Mouse (Mus musculus) hindbrain, embryonic 14.5 days (tissue): ENCODE data around the gene Tstd3. TPM values are rescaled to one million over a fixed set of nuclear protein-coding genes. Genes with fewer than 3 reads are reported as not detected.
"Not testable (repeated sequence)": the region's sequence is repeated elsewhere in the genome, so short reads cannot be mapped to it uniquely, and the experiment has no call there.

ENCODE experiments used
- ATAC-seq: fragments of 200-750 bp; cut with Nextera tagmentation; 2 replicates; pipeline ENCODE4 v1.8.0; 2017; ENCODE audit warnings: moderate number of reproducible peaks, mild to moderate bottlenecking, moderate TSS enrichment, moderate library complexity; ENCODE audit not compliant: low FRiP score
- DNase-seq: peaks from one replicate; pipeline ENCODE4 v3.0.0-alpha.2; 2015; ENCODE audit warnings: low spot score
- H3K27ac ChIP-seq: fragments of 300-500 bp; sonication (generic); 2 replicates; pipeline ENCODE4 v1.5.1; 2014; ENCODE audit warnings: mild to moderate bottlenecking, moderate library complexity
- H3K27me3 ChIP-seq: fragments of 300-500 bp; sonication (generic); 2 replicates; pipeline ENCODE4 v1.6.1; 2014; ENCODE audit warnings: mild to moderate bottlenecking, low read length, mixed read lengths; ENCODE audit not compliant: control insufficient read depth, insufficient read depth
- H3K36me3 ChIP-seq: fragments of 300-500 bp; sonication (generic); replicated peaks from 2 replicates; pipeline ENCODE4 v1.6.1; 2014; ENCODE audit not compliant: control insufficient read depth, insufficient read depth
- H3K4me1 ChIP-seq: fragments of 300-500 bp; sonication (generic); replicated peaks from 2 replicates; pipeline ENCODE4 v1.6.1; 2014; ENCODE audit warnings: antibody characterized with exemption, low read length, mixed read lengths; ENCODE audit not compliant: control insufficient read depth, insufficient read depth
- H3K4me2 ChIP-seq: fragments of 300-500 bp; sonication (generic); replicated peaks from 2 replicates; pipeline ENCODE4 v1.6.1; 2014; ENCODE audit warnings: mild to moderate bottlenecking, moderate library complexity
- H3K4me3 ChIP-seq: fragments of 300-500 bp; sonication (generic); replicated peaks from 2 replicates; pipeline ENCODE4 v1.5.1; 2014; ENCODE audit warnings: mild to moderate bottlenecking, low read length
- H3K9ac ChIP-seq: fragments of 300-500 bp; sonication (generic); 2 replicates; pipeline ENCODE4 v1.6.1; 2014
- H3K9me3 ChIP-seq: fragments of 300-500 bp; sonication (generic); 2 replicates; pipeline ENCODE4 v1.6.1; 2016; ENCODE audit warnings: low read length; ENCODE audit not compliant: control insufficient read depth
- WGBS: fragments of 180-500 bp; shearing (Covaris S2); extraction: QIAGEN DNeasy Blood & Tissue Kit; methylation state at CpG from one replicate; pipeline ENCODE4 v1.1.7; 2014; 5-methylcytosine and 5-hydroxymethylcytosine counted together
- polyA plus RNA-seq: library from polyadenylated mRNA; unstranded; fragments of >200 nt; fragmentation: Nextera tagmentation; extraction: Ambion mirVana; gene quantifications from 2 replicates; pipeline ENCODE4 v1.2.1, GENCODE M21; 2014

Gene Tstd3
- polyA plus RNA-seq, 1 experiment from 2014 or later = 25.2 TPM

- Histone ChIP-seq H3K27me3 (no peaks in the 10 kb centered on the region), H3K36me3 (peaks cover 18% of the 10 kb centered on the region), H3K4me2 (no peak overlapping the region), H3K9me3 (no peaks in the 10 kb centered on the region), H3K9ac (no peak overlapping the region), H3K4me1 (no peaks in the 10 kb centered on the region), H3K27ac (no peak overlapping the region), H3K4me3 (no peak overlapping the region)
- DNase-seq = no peak
- ATAC-seq = no peak
- 87% methylated on average over 9 of the region's 9 CpGs for WGBS
These were observed 5.4 kb downstream of the Tstd3 start for GRCm38 (mm10) chr4:21761416-21762160.

GRCm38 (mm10) chr4:21758860-21759259, 8.2 kb downstream of the Tstd3 start:
- ATAC-seq (no peak), DNase-seq (no peak)
- H3K4me1 ChIP-seq = no peaks in the 10 kb centered on the region
- no peak overlapping the region for H3K9ac ChIP-seq
- H3K9me3 ChIP-seq = no peaks in the 10 kb centered on the region
- H3K36me3 ChIP-seq = peaks cover 18% of the 10 kb centered on the region
- H3K4me2 ChIP-seq = no peak overlapping the region
- H3K27ac ChIP-seq = no peak overlapping the region
- no peaks in the 10 kb centered on the region for H3K27me3 ChIP-seq
- H3K4me3 ChIP-seq = no peak overlapping the region
- 77% methylated on average over 1 of the region's 1 CpGs for WGBS

- Histone ChIP-seq H3K9me3 (no peaks in the 10 kb centered on the region), H3K4me3 (no peak overlapping the region), H3K27me3 (no peaks in the 10 kb centered on the region), H3K27ac (no peak overlapping the region), H3K4me1 (no peaks in the 10 kb centered on the region), H3K9ac (no peak overlapping the region), H3K36me3 (peaks cover 22% of the 10 kb centered on the region), H3K4me2 (no peak overlapping the region)
- WGBS = 72% methylated on average over 4 of the region's 4 CpGs
- DNase-seq (no peak), ATAC-seq (no peak)
These were observed 11.8 kb downstream of the Tstd3 start for GRCm38 (mm10) chr4:21755123-21755789.

- no peaks in the 10 kb centered on the region for H3K4me1 ChIP-seq
- H3K27ac ChIP-seq = no peak overlapping the region
- no peak for DNase-seq
- H3K27me3 ChIP-seq = no peaks in the 10 kb centered on the region
- no peak overlapping the region for H3K9ac ChIP-seq
- no peak overlapping the region for H3K4me2 ChIP-seq
- 87% methylated on average over 5 of the region's 5 CpGs for WGBS
- no peaks in the 10 kb centered on the region for H3K9me3 ChIP-seq
- ATAC-seq = no peak
- no peak overlapping the region for H3K4me3 ChIP-seq
- H3K36me3 ChIP-seq = peaks cover 39% of the 10 kb centered on the region
These were observed 21.3 kb downstream of the Tstd3 start for GRCm38 (mm10) chr4:21745723-21746122.

- not testable (repeated sequence) for ATAC-seq, H3K4me1 ChIP-seq, H3K9me3 ChIP-seq, H3K4me2 ChIP-seq, H3K4me3 ChIP-seq, H3K9ac ChIP-seq, H3K27me3 ChIP-seq, H3K27ac ChIP-seq, DNase-seq
- H3K36me3 ChIP-seq = peaks cover 43% of the 10 kb centered on the region
- WGBS = 96% methylated on average over 8 of the region's 8 CpGs
These were observed 22.9 kb downstream of the Tstd3 start for GRCm38 (mm10) chr4:21744142-21744541.

- no peaks in the 10 kb centered on the region for H3K4me1 ChIP-seq
- peaks cover 55% of the 10 kb centered on the region for H3K36me3 ChIP-seq
- 98% methylated on average over 4 of the region's 4 CpGs for WGBS
- no peak overlapping the region for H3K27ac ChIP-seq
- no peaks in the 10 kb centered on the region for H3K9me3 ChIP-seq
- H3K9ac ChIP-seq = no peak overlapping the region
- no peak for DNase-seq
- H3K4me3 ChIP-seq = no peak overlapping the region
- ATAC-seq = no peak
- no peaks in the 10 kb centered on the region for H3K27me3 ChIP-seq
- no peak overlapping the region for H3K4me2 ChIP-seq
These were observed 27.8 kb downstream of the Tstd3 start for GRCm38 (mm10) chr4:21739169-21739568.

GRCm38 (mm10) chr4:21727615-21728165, 39.3 kb downstream of the Tstd3 start, which contains the start of gene Ccnc:
Ccnc (plus strand) TSS chr4:21727701.
- H3K4me1 ChIP-seq = peaks cover 13% of the 10 kb centered on the region; the same call in 1 of the 2 replicates
- DNase-seq = peak; percentile 92
- WGBS = under 1% methylated on average over 37 of the region's 37 CpGs
- H3K4me3 ChIP-seq = peak within 1 kb of the TSS; percentile 82
- H3K9ac ChIP-seq = peak within 1 kb of the TSS; percentile 90
- H3K27me3 ChIP-seq = no peaks in the 10 kb centered on the region
- ATAC-seq = peak; percentile 98
- peak within 1 kb of the TSS; percentile 78 for H3K4me2 ChIP-seq
- peak within 1 kb of the TSS; percentile 85 for H3K27ac ChIP-seq
- peaks cover 4% of the 10 kb centered on the region for H3K36me3 ChIP-seq
- no peaks in the 10 kb centered on the region for H3K9me3 ChIP-seq

GRCm38 (mm10) chr4:21726912-21727614, 39.9 kb downstream of the Tstd3 start:
- under 1% methylated on average over 22 of the region's 22 CpGs for WGBS
- Histone ChIP-seq H3K4me1 (peaks cover 13% of the 10 kb centered on the region; the same call in 1 of the 2 replicates), H3K9ac (peak overlapping the region; percentile 90), H3K9me3 (no peaks in the 10 kb centered on the region), H3K4me2 (peak overlapping the region; percentile 78), H3K4me3 (peak overlapping the region; percentile 82), H3K27ac (peak overlapping the region; percentile 85), H3K36me3 (0 out of 2 replicates have a peak, but pooled peaks cover 2% of the 10 kb centered on the region), H3K27me3 (no peaks in the 10 kb centered on the region)
- peak; percentile 65; the same call in 1 of the 2 replicates for ATAC-seq
- DNase-seq = peak; percentile 76
